Comparison of ENCODE assay signal across 34 mouse cellular contexts in genomic region chr2:71497175-71497574, GRCm38 (mm10). TPM values are rescaled to one million over a fixed set of nuclear protein-coding genes. Genes with fewer than 3 reads are reported as not detected.
DNase-seq lines count a peak whose midpoint lies in the region; ATAC-seq lines count a peak whose summit lies in the region.
"Had no signal": no experiment of that assay in that cellular context is flagged by ENCODE, and none has a peak within 500 bp of the region (broad histone marks: within the 10 kb centered on the region; RNA-seq: fewer than 3 reads in every experiment).

No protein-coding gene starts in this region.

- H3K27me3 ChIP-seq in embryonic facial prominence, embryonic 13.5 days: no peaks in the 10 kb centered on the region
- H3K27me3 ChIP-seq in hindbrain, embryonic 12.5 days: no peaks in the 10 kb centered on the region
- H3K27me3 ChIP-seq: forebrain, embryonic 15.5 days; heart, embryonic 13.5 days; hindbrain, embryonic 15.5 days; liver, embryonic 15.5 days; midbrain, embryonic 15.5 days had no signal

- H3K9ac ChIP-seq in embryonic facial prominence, embryonic 13.5 days: no peak overlapping the region
- no peak overlapping the region for H3K9ac ChIP-seq in hindbrain, embryonic 12.5 days
- H3K9ac ChIP-seq: forebrain, embryonic 15.5 days; heart, embryonic 13.5 days; hindbrain, embryonic 15.5 days; liver, embryonic 15.5 days; lung, embryonic 14.5 days; midbrain, embryonic 15.5 days had no signal

- H3K4me1 ChIP-seq in embryonic facial prominence, embryonic 13.5 days: peaks cover 26% of the 10 kb centered on the region
- peaks cover 19% of the 10 kb centered on the region for H3K4me1 ChIP-seq in hindbrain, embryonic 12.5 days

- 26% methylated on average over 5 of the region's 5 CpGs for WGBS in embryonic facial prominence, embryonic 13.5 days
- 57% methylated on average over 5 of the region's 5 CpGs for WGBS in hindbrain, embryonic 12.5 days

- no peaks in the 10 kb centered on the region for H3K9me3 ChIP-seq in embryonic facial prominence, embryonic 13.5 days
- no peaks in the 10 kb centered on the region for H3K9me3 ChIP-seq in hindbrain, embryonic 12.5 days (replicated peaks)
- H3K9me3 ChIP-seq: forebrain, embryonic 15.5 days; heart, embryonic 13.5 days; hindbrain, embryonic 15.5 days; liver, embryonic 15.5 days; midbrain, embryonic 10.5 days; midbrain, embryonic 15.5 days had no signal

- H3K36me3 ChIP-seq in embryonic facial prominence, embryonic 13.5 days: no peaks in the 10 kb centered on the region
- no peaks in the 10 kb centered on the region for H3K36me3 ChIP-seq in hindbrain, embryonic 12.5 days
- H3K36me3 ChIP-seq: forebrain, embryonic 15.5 days; heart, embryonic 13.5 days; hindbrain, embryonic 15.5 days; liver, embryonic 15.5 days; midbrain, embryonic 10.5 days; midbrain, embryonic 15.5 days had no signal

- H3K4me2 ChIP-seq in embryonic facial prominence, embryonic 13.5 days: no peak overlapping the region
- H3K4me2 ChIP-seq in hindbrain, embryonic 12.5 days (replicated peaks): no peak overlapping the region
- H3K4me2 ChIP-seq: forebrain, embryonic 15.5 days; heart, embryonic 13.5 days; hindbrain, embryonic 15.5 days; liver, embryonic 15.5 days; lung, embryonic 14.5 days; midbrain, embryonic 15.5 days had no signal

- H3K27ac ChIP-seq in embryonic facial prominence, embryonic 13.5 days: 0 out of 2 replicates have a peak overlapping the region, but pooled peaks have one; percentile 8
- H3K27ac ChIP-seq in hindbrain, embryonic 12.5 days: no peak overlapping the region
- H3K27ac ChIP-seq: forebrain, embryonic 15.5 days; gastrocnemius, adult 2 months; heart, embryonic 13.5 days; hindbrain, embryonic 15.5 days; layer of hippocampus, adult 2 months; liver, embryonic 15.5 days; midbrain, embryonic 10.5 days; midbrain, embryonic 15.5 days; stomach, postnatal 0 days had no signal

- DNase-seq in embryo, embryonic 10.5 days (ENCODE audit: low spot score): peak; percentile 39
- DNase-seq in embryo, embryonic 9.5 days (ENCODE audit: extremely low spot score): no peak
- peak; percentile 14 for DNase-seq in 416B (ENCODE audit: low read depth)
- DNase-seq in layer of hippocampus, adult 11-12 months (ENCODE audit: low spot score): no peak
- DNase-seq: cerebellum, adult 2 months; cerebellum, postnatal 14 days; gastrocnemius, adult 2 months; heart, postnatal 10 days; kidney, adult 11 months; kidney, postnatal 14 days; lung, embryonic 14.5 days; lung, postnatal 14 days; right cerebral cortex, adult 18-20 months; right cerebral cortex, postnatal 4 days; thymus, adult 18-20 months; thymus, postnatal 25 days had no signal

- H3K4me3 ChIP-seq in embryonic facial prominence, embryonic 13.5 days: no peak overlapping the region
- no peak overlapping the region for H3K4me3 ChIP-seq in hindbrain, embryonic 12.5 days
- H3K4me3 ChIP-seq: forebrain, embryonic 15.5 days; gastrocnemius, adult 2 months; heart, embryonic 13.5 days; hindbrain, embryonic 15.5 days; layer of hippocampus, adult 2 months; liver, embryonic 15.5 days; midbrain, embryonic 10.5 days; midbrain, embryonic 15.5 days had no signal

- no peak for ATAC-seq in embryonic facial prominence, embryonic 13.5 days (ENCODE audit: insufficient number of reproducible peaks, insufficient read depth, low FRiP score, low TSS enrichment, low read depth)
- ATAC-seq in megakaryocyte progenitor cell, adult 5-6 weeks (replicated peaks; ENCODE audit: poor library complexity): 0 out of 2 replicates have a peak, but pooled peaks have one; percentile 35
- ATAC-seq in hindbrain, embryonic 12.5 days (ENCODE audit: low FRiP score): no peak
- ATAC-seq: CD4-positive, CD25-positive, alpha-beta regulatory T cell, adult 4 months; forebrain, embryonic 15.5 days; inflammation-experienced regulatory T-cells, adult 6 months; midbrain, embryonic 15.5 days had no signal

RNA-seq across cellular contexts. Expression of gene Dlx1, which starts 30.7 kb away (rescaled TPM):
- 15.1 and 18.3 TPM in 2 replicates for polyA plus RNA-seq in embryonic facial prominence, embryonic 13.5 days (2015; fragmentation: Nextera tagmentation; extraction: Ambion mirVana)
- not detected in 2 replicates for total RNA-seq in megakaryocyte progenitor cell, adult 5-6 weeks (2015)
- not detected in 2 replicates for total RNA-seq in megakaryocyte progenitor cell, adult 5-6 weeks (2017)
- 8.3 and 10.1 TPM in 2 replicates for polyA plus RNA-seq in hindbrain, embryonic 12.5 days (2016; fragmentation: Nextera tagmentation; extraction: Ambion mirVana)
- total RNA-seq: hematopoietic stem cell, adult 5-6 weeks had no signal
- polyA plus RNA-seq: CD4-positive, CD25-positive, alpha-beta regulatory T cell, adult 4 months; inflammation-experienced regulatory T-cells, adult 6 months; kidney, embryonic 14.5 days; lung, embryonic 14.5 days had no signal

RNA-seq across cellular contexts. Expression of gene Metap1d, which starts 44.1 kb away (rescaled TPM):
- polyA plus RNA-seq in embryonic facial prominence, embryonic 13.5 days (2015; fragmentation: Nextera tagmentation; extraction: Ambion mirVana): 51.8 and 52.1 TPM in 2 replicates
- total RNA-seq in megakaryocyte progenitor cell, adult 5-6 weeks (2015): 30.3 and 39.8 TPM in 2 replicates
- 21.3 and 24.7 TPM in 2 replicates for total RNA-seq in megakaryocyte progenitor cell, adult 5-6 weeks (2017)
- 34.3 and 35.1 TPM in 2 replicates for polyA plus RNA-seq in hindbrain, embryonic 12.5 days (2016; fragmentation: Nextera tagmentation; extraction: Ambion mirVana)

RNA-seq across cellular contexts. Expression of gene Dlx2, which starts 49.4 kb away (rescaled TPM):
- polyA plus RNA-seq in embryonic facial prominence, embryonic 13.5 days (2015; fragmentation: Nextera tagmentation; extraction: Ambion mirVana): 7.8 and 10.0 TPM in 2 replicates
- total RNA-seq in megakaryocyte progenitor cell, adult 5-6 weeks (2015): not detected in 2 replicates
- not detected in 2 replicates for total RNA-seq in megakaryocyte progenitor cell, adult 5-6 weeks (2017)
- 4.7 and 5.3 TPM in 2 replicates for polyA plus RNA-seq in hindbrain, embryonic 12.5 days (2016; fragmentation: Nextera tagmentation; extraction: Ambion mirVana)
- total RNA-seq: gastrocnemius, adult 2 months; heart, adult 8-10 months; heart, postnatal 10 days; hematopoietic stem cell, adult 5-6 weeks; neutrophil, adult 5-6 weeks had no signal
- polyA plus RNA-seq: CD4-positive, CD25-positive, alpha-beta regulatory T cell, adult 4 months; cerebellum, adult 2 months; inflammation-experienced regulatory T-cells, adult 6 months; kidney, embryonic 14.5 days; spleen, adult 2 months had no signal

Comparison
In these comparisons a context has a peak if more than half of its experiments do, and no peak if none do; other contexts are left out.
1. DNase-seq: peak in embryo, embryonic 10.5 days (single experiment) and 416B (single experiment); none in embryo, embryonic 9.5 days (single experiment) and layer of hippocampus, adult 11-12 months (single experiment).